Mouse (Mus musculus) lung, embryonic 15.5 days (tissue): ENCODE measurements around the gene Rspry1. TPM values are rescaled to one million over a fixed set of nuclear protein-coding genes. Genes with fewer than 3 reads are reported as not detected.

ENCODE experiments used
- polyA plus RNA-seq: library from polyadenylated mRNA; unstranded; fragments of >200 nt; fragmentation: Nextera tagmentation; extraction: Ambion mirVana; gene quantifications from 2 replicates; pipeline ENCODE4 v1.2.1, GENCODE M21; 2015

Gene Rspry1
- polyA plus RNA-seq, 1 experiment from 2014 or later: 35.2 TPM

Other genes with a start within 250 kb of the Rspry1 start
- 107 and 116 TPM in 2 replicates for gene Herpud1, start 215.5 kb upstream of the Rspry1 start, polyA plus RNA-seq
- gene Nlrc5, start 167.6 kb upstream of the Rspry1 start, polyA plus RNA-seq: 0.10 and 0.43 TPM in 2 replicates
- 9.6 and 10.3 TPM in 2 replicates for gene Cpne2, start 68.9 kb upstream of the Rspry1 start, polyA plus RNA-seq
- gene Fam192a, start 60 bp downstream of the Rspry1 start, polyA plus RNA-seq: 55.4 and 59.8 TPM in 2 replicates
- 147 TPM in 2 replicates for gene Arl2bp, start 64.7 kb downstream of the Rspry1 start, polyA plus RNA-seq
- gene Pllp, start 94.3 kb downstream of the Rspry1 start, polyA plus RNA-seq: 3.5 and 3.6 TPM in 2 replicates
- gene Ccl22, start 143.7 kb downstream of the Rspry1 start, polyA plus RNA-seq: 0.06 TPM in 2 replicates
- gene Cx3cl1, start 170.1 kb downstream of the Rspry1 start, polyA plus RNA-seq: 6.2 and 8.3 TPM in 2 replicates
- gene Ccl17, start 208.5 kb downstream of the Rspry1 start, polyA plus RNA-seq: 0.32 TPM in 1 of 2 replicates, not detected in the other
- gene Coq9, start 236.4 kb downstream of the Rspry1 start, polyA plus RNA-seq: 63.0 and 68.0 TPM in 2 replicates
- gene Ciapin1, start 236.4 kb downstream of the Rspry1 start, polyA plus RNA-seq: 104 and 105 TPM in 2 replicates